9 mouse cellular contexts compared by ENCODE assay signal in genomic region chr9:47439506-47439905, GRCm38 (mm10).
DNase-seq lines count a peak whose midpoint lies in the region; ATAC-seq lines count a peak whose summit lies in the region.
"Had no signal": no experiment of that assay in that cellular context is flagged by ENCODE, and none has a peak within 500 bp of the region (broad histone marks: within the 10 kb centered on the region; RNA-seq: fewer than 3 reads in every experiment).

No protein-coding gene starts in this region.

- no peak overlapping the region for H3K9ac ChIP-seq in liver, embryonic 11.5 days (ENCODE audit: low read depth, low read length)
- no peak overlapping the region for H3K9ac ChIP-seq in intestine, embryonic 16.5 days (ENCODE audit: low read depth, low read length)
- H3K9ac ChIP-seq in neural tube, embryonic 15.5 days (replicated peaks) = no peak overlapping the region; the same call in 1 of the 2 replicates

- no peak for ATAC-seq in liver, embryonic 11.5 days (replicated peaks; ENCODE audit: low FRiP score)
- no peak for ATAC-seq in intestine, embryonic 16.5 days
- no peak for ATAC-seq in neural tube, embryonic 15.5 days (ENCODE audit: low FRiP score)

- no peaks in the 10 kb centered on the region for H3K27me3 ChIP-seq in liver, embryonic 11.5 days (replicated peaks; ENCODE audit: control insufficient read depth, insufficient read depth, low read length)
- 0 out of 2 replicates have a peak, but pooled peaks cover 4% of the 10 kb centered on the region for H3K27me3 ChIP-seq in intestine, embryonic 16.5 days (replicated peaks; ENCODE audit: control insufficient read depth, insufficient read depth, low read length)
- H3K27me3 ChIP-seq in neural tube, embryonic 15.5 days (replicated peaks) = no peaks in the 10 kb centered on the region

- no peak overlapping the region for H3K4me3 ChIP-seq in liver, embryonic 11.5 days (ENCODE audit: low read depth, low read length)
- no peak overlapping the region for H3K4me3 ChIP-seq in intestine, embryonic 16.5 days (ENCODE audit: low read length)
- H3K4me3 ChIP-seq in neural tube, embryonic 15.5 days (replicated peaks) = peak overlapping the region; percentile 16; the same call in 1 of the 2 replicates

- peak; percentile 13 for DNase-seq in adrenal gland, postnatal 10 days
- DNase-seq in adrenal gland, adult 8-10 months = no peak
- no peak for DNase-seq in liver, embryonic 11.5 days (ENCODE audit: low spot score)
- DNase-seq in liver = no peak
- no peak for DNase-seq in urinary bladder, adult 18-20 months (ENCODE audit: low spot score in 2 of 2)
- DNase-seq in adrenal gland, postnatal 4 days (ENCODE audit: low spot score in 2 of 2) = no peak
- DNase-seq: gastrocnemius, postnatal 25 days had no signal

- peak overlapping the region; percentile 26 for H3K4me2 ChIP-seq in liver, embryonic 11.5 days
- H3K4me2 ChIP-seq in intestine, embryonic 16.5 days (ENCODE audit: low read depth, low read length) = peak overlapping the region; percentile 28
- H3K4me2 ChIP-seq in neural tube, embryonic 15.5 days = peak overlapping the region; percentile 51

- no peaks in the 10 kb centered on the region for H3K4me1 ChIP-seq in liver, embryonic 11.5 days (replicated peaks; ENCODE audit: control insufficient read depth, insufficient read depth, low read length)
- 0 out of 2 replicates have a peak, but pooled peaks cover 3% of the 10 kb centered on the region for H3K4me1 ChIP-seq in intestine, embryonic 16.5 days (ENCODE audit: control insufficient read depth, insufficient read depth, low read length)
- H3K4me1 ChIP-seq in neural tube, embryonic 15.5 days = peaks cover 17% of the 10 kb centered on the region

- H3K27ac ChIP-seq in liver, embryonic 11.5 days (ENCODE audit: low read depth, low read length) = no peak overlapping the region
- H3K27ac ChIP-seq in intestine, embryonic 16.5 days (ENCODE audit: low read length) = no peak overlapping the region
- no peak overlapping the region for H3K27ac ChIP-seq in neural tube, embryonic 15.5 days (replicated peaks)

- H3K9me3 ChIP-seq in liver, embryonic 11.5 days (ENCODE audit: control insufficient read depth, low read length) = no peaks in the 10 kb centered on the region
- no peaks in the 10 kb centered on the region for H3K9me3 ChIP-seq in intestine, embryonic 16.5 days (ENCODE audit: control insufficient read depth, low read length)
- H3K9me3 ChIP-seq in neural tube, embryonic 15.5 days (replicated peaks) = no peaks in the 10 kb centered on the region

- 31% methylated on average over 11 of the region's 11 CpGs for WGBS in liver, embryonic 11.5 days
- 27% methylated on average over 11 of the region's 11 CpGs for WGBS in intestine, embryonic 16.5 days
- 25% methylated on average over 11 of the region's 11 CpGs for WGBS in neural tube, embryonic 15.5 days

- H3K36me3 ChIP-seq in liver, embryonic 11.5 days (ENCODE audit: control insufficient read depth, insufficient read depth, low read length) = no peaks in the 10 kb centered on the region
- no peaks in the 10 kb centered on the region for H3K36me3 ChIP-seq in intestine, embryonic 16.5 days (ENCODE audit: control insufficient read depth, insufficient read depth, low read length)
- H3K36me3 ChIP-seq in neural tube, embryonic 15.5 days = no peaks in the 10 kb centered on the region
